Mouse (Mus musculus) embryonic facial prominence, embryonic 13.5 days (tissue): ENCODE data around the gene Zyx. TPM values are rescaled to one million over a fixed set of nuclear protein-coding genes. Genes with fewer than 3 reads are reported as not detected.

ENCODE experiments used
- polyA plus RNA-seq: library from polyadenylated mRNA; unstranded; fragments of >200 nt; fragmentation: Nextera tagmentation; extraction: Ambion mirVana; gene quantifications from 2 replicates; pipeline ENCODE4 v1.2.1, GENCODE M21; 2015

Gene Zyx
- polyA plus RNA-seq, 1 experiment from 2014 or later: 77.2 TPM

Other genes with a start within 250 kb of the Zyx start
- not detected in 2 replicates for gene Tas2r139, start 208.7 kb upstream of the Zyx start, polyA plus RNA-seq
- gene Tas2r144, start 134.3 kb upstream of the Zyx start, polyA plus RNA-seq: not detected in 2 replicates
- gene Gstk1, start 103.7 kb upstream of the Zyx start, polyA plus RNA-seq: 26.5 and 30.2 TPM in 2 replicates
- 0.96 and 1.7 TPM in 2 replicates for gene Tmem139, start 87.7 kb upstream of the Zyx start, polyA plus RNA-seq
- gene Casp2, start 84.6 kb upstream of the Zyx start, polyA plus RNA-seq: 59.5 and 69.9 TPM in 2 replicates
- gene Clcn1, start 62.9 kb upstream of the Zyx start, polyA plus RNA-seq: 0.13 and 0.45 TPM in 2 replicates
- gene Fam131b, start 25.0 kb upstream of the Zyx start, polyA plus RNA-seq: 0.36 and 0.60 TPM in 2 replicates
- 10.5 and 10.8 TPM in 2 replicates for gene Epha1, start 23.6 kb downstream of the Zyx start, polyA plus RNA-seq
- gene Tas2r143, start 50.6 kb downstream of the Zyx start, polyA plus RNA-seq: not detected in 2 replicates
- not detected in 2 replicates for gene Tas2r135, start 55.8 kb downstream of the Zyx start, polyA plus RNA-seq
- gene Tas2r126, start 84.9 kb downstream of the Zyx start, polyA plus RNA-seq: not detected in 2 replicates
- not detected in 2 replicates for gene Olfr458, start 115.6 kb downstream of the Zyx start, polyA plus RNA-seq
- gene Olfr457, start 126.7 kb downstream of the Zyx start, polyA plus RNA-seq: not detected in 2 replicates
- not detected in 2 replicates for gene Olfr456, start 137.6 kb downstream of the Zyx start, polyA plus RNA-seq
- not detected in 2 replicates for gene Olfr455, start 198.0 kb downstream of the Zyx start, polyA plus RNA-seq
- not detected in 2 replicates for gene Tcaf3, start 248.1 kb downstream of the Zyx start, polyA plus RNA-seq